Mouse (Mus musculus): ENCODE results near the gene Il11ra1. TPM values are rescaled to one million over a fixed set of nuclear protein-coding genes. Genes with fewer than 3 reads are reported as not detected.

The Il11ra1 gene
- polyA plus RNA-seq, 1 experiment from 2014 or later: 63.8 TPM

- 0 out of 2 replicates have a peak, but pooled peaks cover 3% of the 10 kb centered on the region for H3K4me1 ChIP-seq (replicated peaks; ENCODE audit: control insufficient read depth, insufficient read depth, low read length)
- ATAC-seq: peak; percentile 79
- peaks cover 9% of the 10 kb centered on the region for H3K36me3 ChIP-seq (ENCODE audit: control insufficient read depth, insufficient read depth)
- peak within 1 kb of the TSS; percentile 72 for H3K4me3 ChIP-seq (ENCODE audit: low read depth, low read length)
- H3K9ac ChIP-seq (ENCODE audit: low read depth, low read length): peak within 1 kb of the TSS; percentile 82
- H3K27ac ChIP-seq (ENCODE audit: low read depth, low read length): peak within 1 kb of the TSS; percentile 94
- H3K27me3 ChIP-seq (replicated peaks; ENCODE audit: control insufficient read depth, insufficient read depth, low read length): no peaks in the 10 kb centered on the region
- WGBS: under 1% methylated on average over 56 of the region's 57 CpGs
- no peaks in the 10 kb centered on the region for H3K9me3 ChIP-seq (ENCODE audit: control insufficient read depth)
- TF ChIP-seq CTCF (IDR thresholded peaks at IDR 0.05; ENCODE audit: low read depth): peak; percentile 92
- H3K4me2 ChIP-seq (replicated peaks; ENCODE audit: low read depth): peak within 1 kb of the TSS; percentile 88
Measured at GRCm38 (mm10) chr4:41755338-41756305, 55.8 kb downstream of the Il11ra1 start, which contains the start of gene Sigmar1. Gene Sigmar1 (minus strand): TSS chr4:41756157.

- H3K9ac ChIP-seq (ENCODE audit: low read depth, low read length): peak overlapping the region; percentile 82
- H3K9me3 ChIP-seq (ENCODE audit: control insufficient read depth): no peaks in the 10 kb centered on the region
- no peak overlapping the region for H3K27ac ChIP-seq (ENCODE audit: low read depth, low read length)
- ATAC-seq: no peak
- H3K4me2 ChIP-seq (replicated peaks; ENCODE audit: low read depth): peak overlapping the region; percentile 88
- WGBS: 64% methylated on average over 8 of the region's 8 CpGs
- no peaks in the 10 kb centered on the region for H3K27me3 ChIP-seq (replicated peaks; ENCODE audit: control insufficient read depth, insufficient read depth, low read length)
- TF ChIP-seq CTCF (IDR thresholded peaks at IDR 0.05; ENCODE audit: low read depth): no peak
- peak overlapping the region; percentile 72 for H3K4me3 ChIP-seq (ENCODE audit: low read depth, low read length)
- peaks cover 9% of the 10 kb centered on the region for H3K36me3 ChIP-seq (ENCODE audit: control insufficient read depth, insufficient read depth)
- H3K4me1 ChIP-seq (replicated peaks; ENCODE audit: control insufficient read depth, insufficient read depth, low read length): 0 out of 2 replicates have a peak, but pooled peaks cover 3% of the 10 kb centered on the region
Measured at GRCm38 (mm10) chr4:41756440-41756839, 56.7 kb downstream of the Il11ra1 start.

DNA sequence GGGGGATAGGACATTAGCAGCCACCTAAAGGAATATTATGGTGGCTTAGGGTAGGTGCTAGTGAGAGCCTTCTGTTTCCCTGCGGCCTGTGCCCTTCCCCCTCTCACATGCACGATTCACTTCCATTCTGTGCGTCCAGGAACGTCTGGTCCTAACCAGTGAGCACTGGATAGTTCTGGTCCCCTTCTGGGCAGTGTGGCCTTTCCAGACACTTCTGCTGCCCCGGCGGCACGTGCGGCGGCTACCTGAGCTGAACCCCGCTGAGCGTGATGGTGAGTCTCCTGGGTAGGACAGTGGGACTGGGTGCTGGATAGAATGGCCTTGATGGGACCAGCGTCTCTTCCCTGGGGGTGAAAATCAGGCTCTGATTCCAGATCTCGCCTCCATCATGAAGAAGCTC is 57.5 kb downstream of the Il11ra1 start:
- no peak for ATAC-seq
- 92% methylated on average over 13 of the region's 13 CpGs for WGBS
- H3K27ac ChIP-seq (ENCODE audit: low read depth, low read length): peak overlapping the region; percentile 88; the same call in 1 of the 2 replicates
- H3K4me1 ChIP-seq (replicated peaks; ENCODE audit: control insufficient read depth, insufficient read depth, low read length): peaks cover 8% of the 10 kb centered on the region; the same call in 1 of the 2 replicates
- TF ChIP-seq CTCF (IDR thresholded peaks at IDR 0.05; ENCODE audit: low read depth): no peak
- 0 out of 2 replicates have a peak overlapping the region, but pooled peaks have one; percentile 21 for H3K4me2 ChIP-seq (replicated peaks; ENCODE audit: low read depth)
- no peak overlapping the region for H3K4me3 ChIP-seq (ENCODE audit: low read depth, low read length)
- H3K36me3 ChIP-seq (ENCODE audit: control insufficient read depth, insufficient read depth): peaks cover 9% of the 10 kb centered on the region
- no peaks in the 10 kb centered on the region for H3K27me3 ChIP-seq (replicated peaks; ENCODE audit: control insufficient read depth, insufficient read depth, low read length)
- no peaks in the 10 kb centered on the region for H3K9me3 ChIP-seq (ENCODE audit: control insufficient read depth)
- H3K9ac ChIP-seq (ENCODE audit: low read depth, low read length): no peak overlapping the region

DNA sequence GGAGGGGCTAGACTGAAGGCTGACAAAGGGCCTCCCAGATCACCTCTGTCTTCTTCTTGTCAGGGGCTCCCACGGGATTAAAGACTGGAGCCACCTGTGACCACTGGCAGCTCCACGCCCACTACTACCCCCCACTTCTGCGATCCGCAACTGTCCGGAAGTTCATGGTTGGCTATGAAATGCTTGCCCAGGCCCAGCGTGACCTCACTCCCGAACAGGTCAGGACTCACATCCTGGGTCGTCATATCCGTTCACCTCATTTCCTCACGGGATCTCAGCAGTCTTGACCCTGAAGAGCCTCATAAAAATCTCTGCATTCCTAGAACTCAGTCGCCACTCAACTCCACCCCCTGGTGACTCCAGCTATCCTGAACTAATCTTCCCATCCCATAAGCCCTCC is 58.2 kb downstream of the Il11ra1 start:
- no peaks in the 10 kb centered on the region for H3K27me3 ChIP-seq (replicated peaks; ENCODE audit: control insufficient read depth, insufficient read depth, low read length)
- H3K4me2 ChIP-seq (replicated peaks; ENCODE audit: low read depth): no peak overlapping the region
- no peaks in the 10 kb centered on the region for H3K9me3 ChIP-seq (ENCODE audit: control insufficient read depth)
- 0 out of 2 replicates have a peak, but pooled peaks have one; percentile 6 for TF ChIP-seq CTCF (IDR thresholded peaks at IDR 0.05; ENCODE audit: low read depth)
- peak overlapping the region; percentile 88 for H3K27ac ChIP-seq (ENCODE audit: low read depth, low read length)
- H3K9ac ChIP-seq (ENCODE audit: low read depth, low read length): no peak overlapping the region
- peaks cover 10% of the 10 kb centered on the region; the same call in 1 of the 2 replicates for H3K4me1 ChIP-seq (replicated peaks; ENCODE audit: control insufficient read depth, insufficient read depth, low read length)
- no peak overlapping the region for H3K4me3 ChIP-seq (ENCODE audit: low read depth, low read length)
- peak; percentile 24 for ATAC-seq
- peaks cover 9% of the 10 kb centered on the region for H3K36me3 ChIP-seq (ENCODE audit: control insufficient read depth, insufficient read depth)
- WGBS: 64% methylated on average over 11 of the region's 11 CpGs

DNA sequence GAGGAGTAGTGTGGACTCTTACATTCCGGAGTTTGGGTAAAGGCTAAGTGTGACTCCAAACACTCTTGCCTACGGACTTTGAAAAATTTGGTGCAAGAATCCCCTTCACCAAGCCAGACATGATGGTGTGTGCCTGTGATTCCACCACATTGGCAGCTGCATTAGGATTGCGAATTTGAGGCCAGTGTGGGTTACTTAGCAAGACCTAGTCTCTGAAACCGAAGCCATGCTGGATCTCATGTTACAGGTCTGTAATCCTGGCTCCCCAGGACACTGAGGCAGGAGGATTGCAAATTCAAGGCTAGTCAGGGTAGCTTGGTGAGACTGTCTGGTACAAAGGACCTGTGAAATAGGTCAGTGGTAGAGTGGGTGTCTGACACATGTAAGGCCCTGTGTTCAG is 58.9 kb downstream of the Il11ra1 start:
- TF ChIP-seq CTCF (IDR thresholded peaks at IDR 0.05; ENCODE audit: low read depth): no peak
- no peak for ATAC-seq
- Histone ChIP-seq H3K27ac (ENCODE audit: low read depth, low read length) (peak overlapping the region; percentile 88), H3K4me2 (replicated peaks; ENCODE audit: low read depth) (no peak overlapping the region), H3K4me1 (replicated peaks; ENCODE audit: control insufficient read depth, insufficient read depth, low read length) (peaks cover 10% of the 10 kb centered on the region; the same call in 1 of the 2 replicates), H3K4me3 (ENCODE audit: low read depth, low read length) (no peak overlapping the region), H3K9me3 (ENCODE audit: control insufficient read depth) (no peaks in the 10 kb centered on the region), H3K36me3 (ENCODE audit: control insufficient read depth, insufficient read depth) (peaks cover 9% of the 10 kb centered on the region), H3K27me3 (replicated peaks; ENCODE audit: control insufficient read depth, insufficient read depth, low read length) (no peaks in the 10 kb centered on the region), H3K9ac (ENCODE audit: low read depth, low read length) (no peak overlapping the region)
- 87% methylated on average over 4 of the region's 4 CpGs for WGBS

DNA sequence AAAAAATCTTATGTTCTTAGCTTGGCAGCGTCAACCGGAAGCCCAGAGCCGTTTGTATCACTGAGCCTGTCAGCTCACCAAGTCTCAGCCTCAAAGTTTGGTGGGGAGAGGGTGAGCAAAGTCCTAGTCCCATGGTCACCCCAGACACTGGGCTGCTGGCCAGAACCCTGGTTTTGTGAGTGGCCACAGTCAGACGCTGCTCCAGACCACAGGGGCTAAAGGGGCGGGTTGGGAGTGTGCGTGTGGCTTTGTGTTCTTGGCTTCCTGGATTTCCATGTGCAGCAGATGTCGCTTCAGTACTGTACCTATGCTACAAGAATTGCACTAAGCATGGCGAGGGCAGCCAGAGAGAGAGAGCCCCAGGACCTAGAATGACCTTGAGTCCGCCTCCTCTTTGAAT is 59.4 kb downstream of the Il11ra1 start:
- TF ChIP-seq CTCF (IDR thresholded peaks at IDR 0.05; ENCODE audit: low read depth): no peak
- ATAC-seq: no peak
- no peaks in the 10 kb centered on the region for H3K27me3 ChIP-seq (replicated peaks; ENCODE audit: control insufficient read depth, insufficient read depth, low read length)
- H3K27ac ChIP-seq (ENCODE audit: low read depth, low read length): peak overlapping the region; percentile 88
- H3K4me1 ChIP-seq (replicated peaks; ENCODE audit: control insufficient read depth, insufficient read depth, low read length): peaks cover 10% of the 10 kb centered on the region; the same call in 1 of the 2 replicates
- H3K9ac ChIP-seq (ENCODE audit: low read depth, low read length): no peak overlapping the region
- 66% methylated on average over 9 of the region's 9 CpGs for WGBS
- no peak overlapping the region for H3K4me3 ChIP-seq (ENCODE audit: low read depth, low read length)
- peak overlapping the region; percentile 68 for H3K4me2 ChIP-seq (replicated peaks; ENCODE audit: low read depth)
- no peaks in the 10 kb centered on the region for H3K9me3 ChIP-seq (ENCODE audit: control insufficient read depth)
- H3K36me3 ChIP-seq (ENCODE audit: control insufficient read depth, insufficient read depth): peaks cover 9% of the 10 kb centered on the region

All from intestine, postnatal 0 days (tissue).